Mouse (Mus musculus): Measurements from ENCODE around the gene Phkb. TPM values are rescaled to one million over a fixed set of nuclear protein-coding genes. Genes with fewer than 3 reads are reported as not detected.

The Phkb gene
- polyA plus RNA-seq, 1 experiment from 2014 or later = 52.4 TPM

GRCm38 (mm10) chr8:86034662-86035365 lies 194.1 kb downstream of the Phkb start:
- no peak overlapping the region for H3K9ac ChIP-seq (ENCODE audit: low read depth, low read length)
- ATAC-seq (ENCODE audit: low read depth) (no peak), DNase-seq (ENCODE audit: low spot score) (peak; percentile 8)
- no peak overlapping the region for H3K4me2 ChIP-seq (ENCODE audit: low read depth, low read length)
- H3K27me3 ChIP-seq (replicated peaks; ENCODE audit: control insufficient read depth, insufficient read depth, low read length) = no peaks in the 10 kb centered on the region
- no peak overlapping the region for H3K27ac ChIP-seq (replicated peaks; ENCODE audit: low read depth, low read length)
- peaks cover 9% of the 10 kb centered on the region; the same call in 1 of the 2 replicates for H3K36me3 ChIP-seq (ENCODE audit: control insufficient read depth, insufficient read depth, low read length)
- no peaks in the 10 kb centered on the region for H3K4me1 ChIP-seq (ENCODE audit: control insufficient read depth, insufficient read depth, low read length)
- H3K4me3 ChIP-seq (ENCODE audit: low read depth, low read length) = no peak overlapping the region
- 65% methylated on average over 6 of the region's 6 CpGs for WGBS
- no peaks in the 10 kb centered on the region for H3K9me3 ChIP-seq (ENCODE audit: control insufficient read depth, low read length)

- no peak overlapping the region for H3K9ac ChIP-seq (ENCODE audit: low read depth, low read length)
- H3K27me3 ChIP-seq (replicated peaks; ENCODE audit: control insufficient read depth, insufficient read depth, low read length) = no peaks in the 10 kb centered on the region
- no peaks in the 10 kb centered on the region for H3K9me3 ChIP-seq (ENCODE audit: control insufficient read depth, low read length)
- 74% methylated on average over 4 of the region's 4 CpGs for WGBS
- DNase-seq (ENCODE audit: low spot score) = no peak
- no peak overlapping the region for H3K27ac ChIP-seq (replicated peaks; ENCODE audit: low read depth, low read length)
- no peak overlapping the region for H3K4me2 ChIP-seq (ENCODE audit: low read depth, low read length)
- no peak overlapping the region for H3K4me3 ChIP-seq (ENCODE audit: low read depth, low read length)
- H3K36me3 ChIP-seq (ENCODE audit: control insufficient read depth, insufficient read depth, low read length) = peaks cover 9% of the 10 kb centered on the region; the same call in 1 of the 2 replicates
- ATAC-seq (ENCODE audit: low read depth) = no peak
- H3K4me1 ChIP-seq (ENCODE audit: control insufficient read depth, insufficient read depth, low read length) = no peaks in the 10 kb centered on the region
Observed at GRCm38 (mm10) chr8:86035371-86035770, 194.6 kb downstream of the Phkb start.

- H3K27me3 ChIP-seq (replicated peaks; ENCODE audit: control insufficient read depth, insufficient read depth, low read length) = no peaks in the 10 kb centered on the region
- WGBS = 93% methylated on average over 3 of the region's 3 CpGs
- ATAC-seq (ENCODE audit: low read depth) (no peak), DNase-seq (ENCODE audit: low spot score) (no peak)
- H3K27ac ChIP-seq (replicated peaks; ENCODE audit: low read depth, low read length) = no peak overlapping the region
- H3K4me2 ChIP-seq (ENCODE audit: low read depth, low read length) = no peak overlapping the region
- no peak overlapping the region for H3K4me3 ChIP-seq (ENCODE audit: low read depth, low read length)
- no peak overlapping the region for H3K9ac ChIP-seq (ENCODE audit: low read depth, low read length)
- peaks cover 4% of the 10 kb centered on the region; the same call in 1 of the 2 replicates for H3K36me3 ChIP-seq (ENCODE audit: control insufficient read depth, insufficient read depth, low read length)
- H3K9me3 ChIP-seq (ENCODE audit: control insufficient read depth, low read length) = no peaks in the 10 kb centered on the region
- no peaks in the 10 kb centered on the region for H3K4me1 ChIP-seq (ENCODE audit: control insufficient read depth, insufficient read depth, low read length)
Observed at GRCm38 (mm10) chr8:86038462-86038861, 197.7 kb downstream of the Phkb start.

GRCm38 (mm10) chr8:86042049-86042448 lies 201.3 kb downstream of the Phkb start:
- Histone ChIP-seq H3K36me3 (ENCODE audit: control insufficient read depth, insufficient read depth, low read length) (peaks cover 11% of the 10 kb centered on the region; the same call in 1 of the 2 replicates), H3K9ac (ENCODE audit: low read depth, low read length) (no peak overlapping the region), H3K4me3 (ENCODE audit: low read depth, low read length) (no peak overlapping the region), H3K27me3 (replicated peaks; ENCODE audit: control insufficient read depth, insufficient read depth, low read length) (no peaks in the 10 kb centered on the region), H3K4me1 (ENCODE audit: control insufficient read depth, insufficient read depth, low read length) (no peaks in the 10 kb centered on the region), H3K27ac (replicated peaks; ENCODE audit: low read depth, low read length) (no peak overlapping the region), H3K4me2 (ENCODE audit: low read depth, low read length) (no peak overlapping the region), H3K9me3 (ENCODE audit: control insufficient read depth, low read length) (no peaks in the 10 kb centered on the region)
- ATAC-seq (ENCODE audit: low read depth) (no peak), DNase-seq (ENCODE audit: low spot score) (peak; percentile 27)
- WGBS = 9% methylated on average over 2 of the region's 2 CpGs

GRCm38 (mm10) chr8:86050882-86051281 lies 210.1 kb downstream of the Phkb start:
- H3K36me3 ChIP-seq (ENCODE audit: control insufficient read depth, insufficient read depth, low read length) = peaks cover 4% of the 10 kb centered on the region; the same call in 1 of the 2 replicates
- no peak overlapping the region for H3K4me2 ChIP-seq (ENCODE audit: low read depth, low read length)
- no peak overlapping the region for H3K9ac ChIP-seq (ENCODE audit: low read depth, low read length)
- WGBS = 80% methylated on average over 3 of the region's 3 CpGs
- ATAC-seq (ENCODE audit: low read depth) (no peak), DNase-seq (ENCODE audit: low spot score) (no peak)
- no peak overlapping the region for H3K4me3 ChIP-seq (ENCODE audit: low read depth, low read length)
- H3K27me3 ChIP-seq (replicated peaks; ENCODE audit: control insufficient read depth, insufficient read depth, low read length) = no peaks in the 10 kb centered on the region
- H3K9me3 ChIP-seq (ENCODE audit: control insufficient read depth, low read length) = no peaks in the 10 kb centered on the region
- no peak overlapping the region for H3K27ac ChIP-seq (replicated peaks; ENCODE audit: low read depth, low read length)
- H3K4me1 ChIP-seq (ENCODE audit: control insufficient read depth, insufficient read depth, low read length) = no peaks in the 10 kb centered on the region

GRCm38 (mm10) chr8:86052003-86052402 lies 211.2 kb downstream of the Phkb start:
- Histone ChIP-seq H3K27ac (replicated peaks; ENCODE audit: low read depth, low read length) (no peak overlapping the region), H3K9me3 (ENCODE audit: control insufficient read depth, low read length) (no peaks in the 10 kb centered on the region), H3K9ac (ENCODE audit: low read depth, low read length) (no peak overlapping the region), H3K36me3 (ENCODE audit: control insufficient read depth, insufficient read depth, low read length) (peaks cover 11% of the 10 kb centered on the region), H3K4me3 (ENCODE audit: low read depth, low read length) (no peak overlapping the region), H3K27me3 (replicated peaks; ENCODE audit: control insufficient read depth, insufficient read depth, low read length) (no peaks in the 10 kb centered on the region), H3K4me2 (ENCODE audit: low read depth, low read length) (no peak overlapping the region), H3K4me1 (ENCODE audit: control insufficient read depth, insufficient read depth, low read length) (no peaks in the 10 kb centered on the region)
- no peak for ATAC-seq (ENCODE audit: low read depth)
- no peak for DNase-seq (ENCODE audit: low spot score)
- WGBS = 92% methylated on average over 4 of the region's 4 CpGs

- Histone ChIP-seq H3K4me1 (ENCODE audit: control insufficient read depth, insufficient read depth, low read length) (no peaks in the 10 kb centered on the region), H3K27ac (replicated peaks; ENCODE audit: low read depth, low read length) (no peak overlapping the region), H3K27me3 (replicated peaks; ENCODE audit: control insufficient read depth, insufficient read depth, low read length) (no peaks in the 10 kb centered on the region), H3K9ac (ENCODE audit: low read depth, low read length) (no peak overlapping the region), H3K9me3 (ENCODE audit: control insufficient read depth, low read length) (no peaks in the 10 kb centered on the region), H3K4me3 (ENCODE audit: low read depth, low read length) (no peak overlapping the region), H3K4me2 (ENCODE audit: low read depth, low read length) (no peak overlapping the region), H3K36me3 (ENCODE audit: control insufficient read depth, insufficient read depth, low read length) (peaks cover 40% of the 10 kb centered on the region)
- ATAC-seq (ENCODE audit: low read depth) (no peak), DNase-seq (ENCODE audit: low spot score) (no peak)
- WGBS = 90% methylated on average over 5 of the region's 5 CpGs
Observed at GRCm38 (mm10) chr8:86058618-86059017, 217.9 kb downstream of the Phkb start.

- H3K27ac ChIP-seq (replicated peaks; ENCODE audit: low read depth, low read length) = no peak overlapping the region
- WGBS = 69% methylated on average over 5 of the region's 5 CpGs
- DNase-seq (ENCODE audit: low spot score) (no peak), ATAC-seq (ENCODE audit: low read depth) (no peak)
- no peak overlapping the region for H3K4me2 ChIP-seq (ENCODE audit: low read depth, low read length)
- no peak overlapping the region for H3K9ac ChIP-seq (ENCODE audit: low read depth, low read length)
- no peaks in the 10 kb centered on the region for H3K4me1 ChIP-seq (ENCODE audit: control insufficient read depth, insufficient read depth, low read length)
- H3K27me3 ChIP-seq (replicated peaks; ENCODE audit: control insufficient read depth, insufficient read depth, low read length) = no peaks in the 10 kb centered on the region
- H3K4me3 ChIP-seq (ENCODE audit: low read depth, low read length) = no peak overlapping the region
- H3K36me3 ChIP-seq (ENCODE audit: control insufficient read depth, insufficient read depth, low read length) = peaks cover 40% of the 10 kb centered on the region
- H3K9me3 ChIP-seq (ENCODE audit: control insufficient read depth, low read length) = no peaks in the 10 kb centered on the region
Observed at GRCm38 (mm10) chr8:86059130-86059529, 218.4 kb downstream of the Phkb start.

- Histone ChIP-seq H3K27me3 (replicated peaks; ENCODE audit: control insufficient read depth, insufficient read depth, low read length) (no peaks in the 10 kb centered on the region), H3K4me2 (ENCODE audit: low read depth, low read length) (no peak overlapping the region), H3K36me3 (ENCODE audit: control insufficient read depth, insufficient read depth, low read length) (peaks cover 16% of the 10 kb centered on the region; the same call in 1 of the 2 replicates), H3K4me3 (ENCODE audit: low read depth, low read length) (no peak overlapping the region), H3K9ac (ENCODE audit: low read depth, low read length) (no peak overlapping the region), H3K4me1 (ENCODE audit: control insufficient read depth, insufficient read depth, low read length) (no peaks in the 10 kb centered on the region), H3K27ac (replicated peaks; ENCODE audit: low read depth, low read length) (no peak overlapping the region), H3K9me3 (ENCODE audit: control insufficient read depth, low read length) (no peaks in the 10 kb centered on the region)
- 92% methylated on average over 2 of the region's 2 CpGs for WGBS
- DNase-seq (ENCODE audit: low spot score) (no peak), ATAC-seq (ENCODE audit: low read depth) (no peak)
Observed at GRCm38 (mm10) chr8:86063411-86063810, 222.7 kb downstream of the Phkb start.
